Mouse (Mus musculus): ENCODE data around the gene Znrf2. TPM values are rescaled to one million over a fixed set of nuclear protein-coding genes. Genes with fewer than 3 reads are reported as not detected.

The Znrf2 gene
- polyA plus RNA-seq, 1 experiment from 2014 or later = 5.3 TPM

- 92% methylated on average over 6 of the region's 6 CpGs for WGBS
- Histone ChIP-seq H3K36me3 (ENCODE audit: control insufficient read depth, insufficient read depth, low read length) (no peaks in the 10 kb centered on the region), H3K4me2 (ENCODE audit: low read depth, low read length) (no peak overlapping the region), H3K4me1 (ENCODE audit: control insufficient read depth, insufficient read depth, low read length) (peaks cover 4% of the 10 kb centered on the region), H3K4me3 (replicated peaks; ENCODE audit: low read length) (no peak overlapping the region), H3K9me3 (replicated peaks; ENCODE audit: control insufficient read depth, low read length) (no peaks in the 10 kb centered on the region), H3K27ac (ENCODE audit: low read length) (no peak overlapping the region), H3K9ac (ENCODE audit: low read length) (no peak overlapping the region), H3K27me3 (ENCODE audit: control insufficient read depth, insufficient read depth, low read length) (0 out of 2 replicates have a peak, but pooled peaks cover 3% of the 10 kb centered on the region)
- no peak for ATAC-seq (ENCODE audit: insufficient read depth, low FRiP score)
Observed at GRCm38 (mm10) chr6:54941149-54941548, 124.4 kb downstream of the Znrf2 start.

Other genes with a start within 250 kb of the Znrf2 start
- gene Plekha8, start 221.8 kb upstream of the Znrf2 start, polyA plus RNA-seq (2015; fragmentation: Nextera tagmentation; extraction: Ambion mirVana) = 5.3 and 5.7 TPM in 2 replicates
- gene Fkbp14, start 219.6 kb upstream of the Znrf2 start, polyA plus RNA-seq (2015; fragmentation: Nextera tagmentation; extraction: Ambion mirVana) = 33.9 and 34.2 TPM in 2 replicates
- 9.5 and 10.1 TPM in 2 replicates for gene Mturn, start 135.3 kb upstream of the Znrf2 start, polyA plus RNA-seq (2015; fragmentation: Nextera tagmentation; extraction: Ambion mirVana)
- gene Nod1, start 155.7 kb downstream of the Znrf2 start, polyA plus RNA-seq (2015; fragmentation: Nextera tagmentation; extraction: Ambion mirVana) = 9.3 and 9.8 TPM in 2 replicates
- 8.7 and 10.8 TPM in 2 replicates for gene Ggct, start 176.0 kb downstream of the Znrf2 start, polyA plus RNA-seq (2015; fragmentation: Nextera tagmentation; extraction: Ambion mirVana)
- 136 and 138 TPM in 2 replicates for gene Gars, start 221.1 kb downstream of the Znrf2 start, polyA plus RNA-seq (2015; fragmentation: Nextera tagmentation; extraction: Ambion mirVana)

Measured in stomach, embryonic 16.5 days (tissue).